Mouse (Mus musculus): ENCODE data around the gene Trim45. TPM values are rescaled to one million over a fixed set of nuclear protein-coding genes. Genes with fewer than 3 reads are reported as not detected.
A peak's percentile ranks its signal among the peaks of the same experiment; 100 is the strongest.

Gene Trim45
- total RNA-seq, 2 experiments from 2014 or later = 6.9 to 26.4 TPM

GRCm38 (mm10) chr3:100925176-100925575 lies 3.2 kb downstream of the Trim45 start:
- no peak for ATAC-seq (replicated peaks; ENCODE audit: poor library complexity)

GRCm38 (mm10) chr3:100931332-100932076 lies 9.5 kb downstream of the Trim45 start:
- no peak for ATAC-seq (replicated peaks; ENCODE audit: poor library complexity)

- ATAC-seq (replicated peaks; ENCODE audit: poor library complexity) = peak; percentile 84
Observed at GRCm38 (mm10) chr3:100932077-100932944, 10.3 kb downstream of the Trim45 start.

- no peak for ATAC-seq (replicated peaks; ENCODE audit: poor library complexity)
Observed at GRCm38 (mm10) chr3:100935521-100935920, 13.5 kb downstream of the Trim45 start.

GRCm38 (mm10) chr3:100936201-100936600 lies 14.2 kb downstream of the Trim45 start:
- ATAC-seq (replicated peaks; ENCODE audit: poor library complexity) = no peak

- ATAC-seq (replicated peaks; ENCODE audit: poor library complexity) = no peak
Observed at GRCm38 (mm10) chr3:100938211-100938610, 16.2 kb downstream of the Trim45 start.

GRCm38 (mm10) chr3:100940496-100941037 lies 18.6 kb downstream of the Trim45 start:
- no peak for ATAC-seq (replicated peaks; ENCODE audit: poor library complexity)

- no peak for ATAC-seq (replicated peaks; ENCODE audit: poor library complexity)
Observed at GRCm38 (mm10) chr3:100947286-100947685, 25.3 kb downstream of the Trim45 start.

GRCm38 (mm10) chr3:100951531-100951930 lies 29.5 kb downstream of the Trim45 start:
- no peak for ATAC-seq (replicated peaks; ENCODE audit: poor library complexity)

- ATAC-seq (replicated peaks; ENCODE audit: poor library complexity) = no peak
Observed at GRCm38 (mm10) chr3:100954616-100955015, 32.6 kb downstream of the Trim45 start.

GRCm38 (mm10) chr3:100961007-100961406 lies 39.0 kb downstream of the Trim45 start:
- ATAC-seq (replicated peaks; ENCODE audit: poor library complexity) = peak; percentile 68

- ATAC-seq (replicated peaks; ENCODE audit: poor library complexity) = no peak
Observed at GRCm38 (mm10) chr3:100961501-100961900, 39.5 kb downstream of the Trim45 start.

GRCm38 (mm10) chr3:100963849-100964542 lies 42.0 kb downstream of the Trim45 start:
- peak; percentile 66; the same call in 1 of the 2 replicates for ATAC-seq (replicated peaks; ENCODE audit: poor library complexity)

- ATAC-seq (replicated peaks; ENCODE audit: poor library complexity) = peak; percentile 97
Observed at GRCm38 (mm10) chr3:100969176-100969917, 47.3 kb downstream of the Trim45 start, which contains the start of gene Ttf2. TSS of gene Ttf2 (minus strand) at chr3:100969663.

- ATAC-seq (replicated peaks; ENCODE audit: poor library complexity) = peak; percentile 37; the same call in 1 of the 2 replicates
Observed at GRCm38 (mm10) chr3:100973906-100974305, 51.9 kb downstream of the Trim45 start.

- ATAC-seq (replicated peaks; ENCODE audit: poor library complexity) = peak; percentile 48
Observed at GRCm38 (mm10) chr3:100979290-100979689, 57.3 kb downstream of the Trim45 start.
